Mouse (Mus musculus) v-Abl transformed pro-B cells (cell line): ENCODE results near the gene Gmfb.

ENCODE experiments used
- in situ Hi-C, 2 experiments: fragments of 400-800 bp; cut with MboI; formaldehyde crosslinking; loops; one replicate each; pipeline ENCODE4 v1.15.1; 2025; ENCODE audit not compliant: unreplicated experiment in 2 of 2

The Gmfb gene

GRCm38 (mm10) chr14:46806186-46806585 is 15.9 kb downstream of the Gmfb start:
- in situ Hi-C loops = loop anchor here in 1 of 2 experiments (25.0 kb wide), 1 partner anchor 1594 kb away; the partner anchor contains the start of genes Gpr137c and Txndc16

- in situ Hi-C loops = loop anchor here in 1 of 2 experiments (25.0 kb wide), 1 partner anchor 1591 kb away; the partner anchor contains the start of genes Gpr137c and Txndc16
Observed at GRCm38 (mm10) chr14:46803791-46804190, 18.3 kb downstream of the Gmfb start.

GRCm38 (mm10) chr14:46803259-46803658 is 18.8 kb downstream of the Gmfb start:
- in situ Hi-C loops = loop anchor here in 1 of 2 experiments (25.0 kb wide), 1 partner anchor 1591 kb away; the partner anchor contains the start of genes Gpr137c and Txndc16

DNA sequence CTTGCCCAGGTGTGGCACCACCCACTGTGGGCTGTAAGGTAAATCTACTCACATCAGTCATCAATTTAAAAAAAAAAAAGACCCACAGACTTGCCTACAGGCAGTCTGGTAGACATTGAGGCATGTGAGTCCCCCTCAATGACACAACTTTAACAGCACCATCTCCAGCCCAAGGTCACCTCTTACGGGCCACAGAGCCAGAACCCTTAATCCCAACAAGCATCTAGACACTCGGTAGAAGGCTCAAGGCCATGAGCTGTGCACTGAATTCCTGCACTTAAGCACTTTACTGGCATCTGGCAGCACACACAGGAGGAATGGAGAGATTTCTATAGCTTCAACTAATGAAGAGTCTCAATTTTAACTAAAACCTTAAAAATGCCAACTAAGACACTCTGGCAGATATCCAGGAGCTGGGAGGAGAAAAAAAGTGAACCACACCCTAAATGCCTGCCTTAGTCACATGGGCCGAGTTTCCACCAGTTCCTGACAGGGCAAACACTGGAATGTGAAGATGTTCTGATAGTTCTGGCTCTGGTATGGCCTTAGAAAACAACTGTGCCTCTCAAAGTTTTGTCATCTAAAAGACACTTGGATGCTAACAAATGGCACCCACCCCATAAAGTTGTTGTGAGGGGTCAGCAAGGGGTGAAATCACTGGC is 21.2 kb downstream of the Gmfb start:
- in situ Hi-C loops = loop anchor here in 1 of 2 experiments (25.0 kb wide), 1 partner anchor 1589 kb away; the partner anchor contains the start of genes Gpr137c and Txndc16

GRCm38 (mm10) chr14:46794157-46794556 is 27.9 kb downstream of the Gmfb start:
- in situ Hi-C loops = no loop called here

- in situ Hi-C loops = no loop called here
Observed at GRCm38 (mm10) chr14:46790723-46791122, 31.3 kb downstream of the Gmfb start.

GRCm38 (mm10) chr14:46790303-46790702 is 31.7 kb downstream of the Gmfb start:
- in situ Hi-C loops = no loop called here

DNA sequence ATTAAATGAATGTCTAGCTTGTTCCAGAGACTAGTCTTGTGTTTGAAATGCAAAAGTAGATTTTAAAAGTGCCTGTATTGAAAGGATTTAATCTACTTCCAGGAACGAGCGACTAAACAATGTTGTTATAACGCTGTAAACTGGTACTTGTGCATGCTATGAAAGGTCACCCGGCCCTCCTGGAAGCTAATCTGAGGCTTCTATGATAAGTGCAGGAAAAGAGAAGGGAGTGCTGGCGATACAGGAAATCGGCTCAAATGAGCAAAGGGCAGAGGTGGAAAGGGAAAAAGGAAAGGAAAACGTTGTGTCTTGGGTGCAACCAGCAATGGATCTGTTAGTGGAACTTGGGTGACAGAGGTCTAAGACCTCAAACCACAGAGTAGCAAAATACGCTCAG is 33.5 kb downstream of the Gmfb start:
- in situ Hi-C loops = loop anchor here in 1 of 2 experiments (5.0 kb wide), 1 partner anchor 34 kb away; the partner anchor contains the start of gene Gmfb

GRCm38 (mm10) chr14:46787787-46788504 is 34.1 kb downstream of the Gmfb start, which contains the start of gene Cnih1:
Cnih1 (minus strand) TSS chr14:46788411.
- in situ Hi-C loops = loop anchor here in 1 of 2 experiments (5.0 kb wide), 1 partner anchor 34 kb away; the partner anchor contains the start of gene Gmfb

DNA sequence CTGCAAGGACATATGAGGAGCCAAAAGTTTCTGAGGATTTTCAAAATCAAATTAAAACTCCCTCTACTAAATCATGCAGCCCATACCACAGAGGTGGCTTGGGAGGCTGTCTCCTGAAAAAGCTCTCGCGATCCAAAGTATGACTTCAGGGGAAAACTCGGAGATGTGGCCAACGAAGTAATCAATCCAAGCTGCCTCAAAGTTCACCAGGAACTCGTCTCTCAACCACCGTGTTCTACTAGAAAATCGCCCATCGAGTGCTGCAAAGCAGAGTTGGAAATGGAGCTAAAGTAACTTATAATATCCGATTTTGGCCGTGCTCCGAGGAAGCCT is 34.6 kb downstream of the Gmfb start:
- in situ Hi-C loops = loop anchor here in 1 of 2 experiments (5.0 kb wide), 1 partner anchor 35 kb away; the partner anchor contains the start of gene Gmfb

DNA sequence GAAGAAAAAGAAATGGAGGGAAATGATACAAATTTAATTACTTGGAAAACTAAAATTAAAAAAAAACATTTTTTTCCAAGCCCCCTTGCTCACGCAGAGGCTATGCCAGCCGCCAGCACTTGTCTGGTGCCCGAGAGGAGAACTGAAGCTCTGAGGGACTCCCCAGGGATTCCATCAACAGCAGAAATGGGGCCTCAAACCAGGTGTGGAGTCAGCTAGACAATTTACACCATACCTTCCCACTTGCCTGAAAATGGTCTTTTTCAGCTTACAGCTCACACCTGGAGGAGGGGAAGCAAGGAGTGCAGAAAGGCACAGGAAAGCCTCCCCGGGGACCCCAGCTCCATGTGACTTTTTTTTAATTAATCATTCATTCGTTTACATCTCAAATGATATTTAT is 36.8 kb downstream of the Gmfb start:
- in situ Hi-C loops = loop anchor here in 1 of 2 experiments (5.0 kb wide), 1 partner anchor 37 kb away; the partner anchor contains the start of gene Gmfb

DNA sequence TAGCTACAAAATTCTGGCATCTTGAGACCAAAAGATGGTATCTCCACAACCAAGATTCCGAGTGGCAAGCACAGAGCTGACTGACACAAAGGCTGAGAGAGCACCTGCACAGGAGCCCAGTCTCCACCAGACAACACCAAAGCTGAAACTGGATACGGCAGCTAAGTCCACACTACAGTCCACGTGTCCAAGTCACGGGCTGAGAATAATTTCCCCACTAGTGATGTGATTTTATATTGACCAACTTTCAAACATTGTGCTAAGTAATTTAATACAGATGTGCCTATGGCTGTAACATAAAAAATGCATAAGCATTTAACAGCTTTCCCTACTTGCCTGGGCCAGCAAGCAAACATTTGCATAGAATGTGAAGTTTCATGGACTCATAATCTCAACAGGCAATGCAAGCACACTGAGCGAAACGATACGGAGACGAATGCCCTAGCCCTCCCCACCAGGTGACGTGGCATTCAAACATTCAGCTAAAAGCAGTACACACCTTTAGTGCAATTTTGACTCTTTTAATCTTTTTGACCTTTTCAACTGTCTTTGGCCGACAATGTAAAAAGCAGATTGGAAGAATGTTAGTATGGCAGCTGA is 38.6 kb downstream of the Gmfb start:
- in situ Hi-C loops = no loop called here

DNA sequence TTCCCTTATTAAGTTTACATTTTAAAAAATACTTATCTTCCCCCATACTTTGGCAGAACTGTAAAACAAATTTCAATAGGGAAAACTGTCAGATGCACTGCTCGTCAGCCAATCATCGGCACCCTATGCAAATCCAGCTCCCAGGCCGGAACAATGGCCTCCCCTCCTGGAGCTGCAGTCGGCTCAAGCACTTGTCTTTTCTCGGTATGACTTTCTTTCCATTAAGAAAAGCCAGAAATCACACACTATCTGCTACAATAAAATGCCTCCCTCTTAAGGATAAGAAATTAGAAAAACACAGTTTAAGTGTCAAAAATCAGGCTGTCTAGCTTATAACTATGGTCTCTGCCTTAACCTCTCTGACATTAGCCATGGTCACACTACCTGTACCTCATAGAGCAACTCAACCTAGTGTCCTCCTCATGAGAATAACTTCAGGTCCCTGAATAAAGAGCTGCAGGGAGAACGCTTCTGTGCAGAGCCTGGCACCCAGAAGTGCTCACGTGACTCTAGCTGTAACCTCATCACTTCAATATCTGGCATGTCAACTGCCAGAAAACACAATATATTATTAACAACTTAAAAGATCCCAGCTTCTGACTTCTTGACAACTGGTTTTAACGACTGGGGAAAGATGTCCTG is 39.7 kb downstream of the Gmfb start:
- in situ Hi-C loops = no loop called here

DNA sequence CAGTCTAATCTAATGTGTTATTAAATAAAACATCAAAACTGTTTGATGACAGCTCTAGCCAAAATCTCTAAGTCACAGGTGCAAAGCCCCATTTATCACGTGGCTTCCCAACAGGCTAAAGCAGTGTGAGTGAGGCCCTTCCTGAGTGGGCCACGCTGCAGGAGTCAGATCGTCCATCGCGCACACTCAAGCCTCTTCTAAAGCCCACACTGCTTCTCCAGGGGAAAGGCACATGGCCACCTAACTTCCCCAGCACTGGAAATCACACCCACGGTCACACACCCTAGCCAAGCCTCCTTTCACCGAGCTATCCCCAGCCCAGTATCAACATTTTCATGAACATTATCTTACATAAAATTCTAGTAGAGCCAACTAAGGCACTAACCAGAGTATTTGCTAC is 41.0 kb downstream of the Gmfb start:
- in situ Hi-C loops = no loop called here

DNA sequence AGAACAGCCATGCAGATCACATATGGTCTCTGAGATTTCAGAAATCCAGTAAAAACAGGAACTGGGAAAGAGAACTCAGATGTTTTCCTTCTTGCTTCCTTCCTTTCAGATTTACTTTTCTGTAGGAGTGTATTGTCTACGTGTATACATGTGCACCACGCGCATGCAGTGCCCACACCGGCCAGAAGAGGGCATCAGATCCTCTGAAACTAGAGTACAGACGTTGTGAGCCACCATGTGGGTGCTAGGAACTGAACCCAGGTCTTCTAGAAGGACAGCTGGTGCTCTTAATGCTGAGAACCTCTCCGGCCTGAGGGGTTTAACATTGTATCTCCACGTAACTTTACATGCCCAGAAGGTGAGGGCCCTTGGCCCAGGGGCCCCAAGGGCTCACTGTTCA is 42.8 kb downstream of the Gmfb start:
- in situ Hi-C loops = no loop called here

- in situ Hi-C loops = no loop called here
Observed at GRCm38 (mm10) chr14:46778756-46779155, 43.3 kb downstream of the Gmfb start.

GRCm38 (mm10) chr14:46770036-46770435 is 52.0 kb downstream of the Gmfb start:
- in situ Hi-C loops = no loop called here

DNA sequence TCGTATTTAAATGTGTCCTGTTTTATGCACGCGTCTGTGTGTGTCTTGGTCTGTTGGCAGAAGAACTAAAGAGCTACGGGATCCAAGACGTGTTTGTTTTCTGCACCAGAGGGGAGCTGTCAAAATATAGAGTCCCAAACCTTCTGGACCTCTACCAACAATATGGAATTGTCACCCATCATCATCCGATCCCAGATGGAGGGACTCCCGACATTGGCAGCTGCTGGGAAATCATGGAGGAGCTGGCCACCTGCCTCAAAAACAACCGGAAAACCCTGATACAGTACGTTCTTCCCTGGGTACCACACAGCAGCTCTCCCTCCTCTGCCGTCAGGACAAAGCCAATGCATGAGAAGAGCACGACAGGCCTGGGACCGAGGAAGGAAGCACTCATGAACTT is 54.9 kb downstream of the Gmfb start:
- in situ Hi-C loops = loop anchor here in 1 of 2 experiments (10.0 kb wide), 1 partner anchor 318 kb away; no protein-coding TSS in a partner anchor

DNA sequence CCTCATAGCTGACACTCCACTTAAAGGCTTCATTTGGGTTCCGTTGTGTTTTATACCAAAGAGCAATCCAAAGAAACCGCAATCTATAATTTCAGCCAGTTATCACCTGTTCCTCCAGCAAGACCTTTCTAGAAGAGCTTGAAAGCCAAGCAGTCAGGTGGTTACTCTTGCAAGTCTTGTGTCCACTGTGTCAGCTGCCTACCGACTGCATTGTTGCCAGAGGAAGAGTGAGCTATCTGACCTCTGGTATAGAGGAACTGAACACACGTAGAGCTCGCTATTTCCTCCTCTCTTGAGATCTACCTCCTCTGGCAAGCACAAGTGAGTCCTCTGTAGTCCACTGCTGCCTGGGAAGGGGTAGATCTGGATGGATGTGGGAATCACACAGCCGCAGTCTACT is 60.9 kb downstream of the Gmfb start:
- in situ Hi-C loops = loop anchor here in 1 of 2 experiments (10.0 kb wide), 1 partner anchor 324 kb away; no protein-coding TSS in a partner anchor

DNA sequence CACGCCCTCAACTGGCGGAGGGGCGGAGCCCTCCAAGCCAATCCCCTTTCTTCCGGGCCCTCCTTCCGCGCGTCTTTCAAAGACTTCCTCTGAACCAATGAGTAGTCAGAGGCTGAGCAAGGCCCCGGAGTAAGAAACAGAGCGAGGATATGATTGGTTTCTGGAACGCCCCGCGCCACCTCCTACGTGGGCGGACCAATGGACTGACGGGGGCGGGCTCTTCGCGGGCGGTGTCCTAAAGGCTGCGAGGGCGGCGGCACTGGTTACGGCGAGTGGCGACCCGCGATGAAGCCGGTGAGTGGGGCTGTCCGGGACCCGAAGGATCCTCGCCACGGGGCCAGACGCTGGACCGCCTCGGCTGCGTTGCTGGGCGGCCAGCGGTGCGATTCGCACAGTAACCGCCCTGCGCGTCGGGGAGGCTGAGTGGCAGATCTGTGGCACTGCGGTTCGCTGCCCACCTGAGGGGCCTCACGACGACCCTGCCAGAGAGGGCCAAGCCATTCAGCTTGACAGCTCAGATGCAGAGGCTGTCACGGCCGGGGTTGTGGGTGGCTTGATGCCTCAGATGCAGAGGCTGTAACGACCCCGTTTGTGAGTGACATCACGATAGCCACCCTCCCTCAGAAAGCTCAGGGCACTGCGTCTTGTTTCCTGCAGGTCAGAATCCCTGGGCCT is 61.5 kb downstream of the Gmfb start, which contains the start of gene Cdkn3:
Gene Cdkn3 (plus strand): TSS at position 187 of the 675 bp plus-strand sequence.
- in situ Hi-C loops = loop anchor here in 1 of 2 experiments (10.0 kb wide), 1 partner anchor 324 kb away; no protein-coding TSS in a partner anchor
